Mouse (Mus musculus): Measurements from ENCODE around the gene Hoxb5. TPM values are rescaled to one million over a fixed set of nuclear protein-coding genes. Genes with fewer than 3 reads are reported as not detected.
A peak's percentile ranks its signal among the peaks of the same experiment; 100 is the strongest.

Hoxb5 gene
- polyA plus RNA-seq, 1 experiment: not detected

DNA sequence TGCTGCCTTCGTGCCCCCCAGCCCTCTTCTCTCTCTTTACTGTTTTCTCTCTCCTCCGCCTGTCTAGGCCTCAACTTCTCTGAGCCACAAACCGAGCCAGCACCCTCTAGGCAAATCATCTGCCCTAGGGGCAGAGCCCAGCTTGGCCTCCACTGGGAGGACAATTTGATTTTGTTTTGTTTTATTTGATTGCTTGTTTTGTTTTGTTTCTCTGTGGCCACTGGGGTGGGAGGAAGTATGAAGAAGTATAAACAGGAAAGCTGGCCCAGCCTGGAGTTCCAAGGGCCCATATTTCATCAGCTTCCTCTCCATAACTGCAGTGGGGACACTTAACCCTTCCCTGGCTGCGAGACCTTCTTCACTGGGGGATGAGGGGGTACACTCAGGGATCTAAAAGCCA, 6.2 kb downstream of the Hoxb5 start:
- H3K27me3 ChIP-seq (ENCODE audit: control insufficient read depth, insufficient read depth, insufficient read length): peaks cover 60% of the 10 kb centered on the region

DNA sequence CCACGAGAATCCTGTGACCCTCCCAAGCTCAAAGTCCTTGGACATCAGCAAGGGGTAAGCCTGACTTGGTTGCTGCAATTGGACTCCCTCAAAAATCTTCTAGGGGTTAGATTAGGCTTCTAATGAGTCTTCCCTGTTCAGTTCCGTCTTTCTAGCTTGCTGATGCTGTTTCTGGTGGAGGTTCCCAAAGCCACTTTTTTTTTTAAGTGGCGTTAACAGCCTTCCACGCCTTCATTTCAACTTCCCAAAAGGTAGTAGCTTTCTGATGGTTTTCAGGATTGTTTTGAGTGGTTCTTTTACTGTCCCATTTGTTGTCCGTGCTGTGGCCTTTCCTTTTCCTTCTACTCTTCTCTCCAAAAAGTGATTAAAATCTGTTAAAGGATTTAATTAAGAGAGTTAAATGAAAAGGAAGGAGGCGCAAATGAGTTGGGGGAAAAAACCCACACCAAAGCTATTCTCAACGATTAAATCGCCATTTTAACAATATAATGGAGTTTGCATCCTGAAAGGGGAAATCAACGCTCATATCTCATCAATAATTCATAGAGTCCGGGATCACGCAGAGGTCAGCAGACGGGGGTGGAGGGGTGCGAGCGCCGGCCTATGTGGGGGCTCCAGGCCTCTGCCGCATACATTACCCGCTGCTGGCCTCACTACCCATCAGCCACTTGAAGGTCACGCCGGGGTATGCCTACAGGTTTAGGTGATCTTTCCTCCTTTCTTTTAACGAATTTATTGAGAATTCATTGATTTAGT, 7.2 kb downstream of the Hoxb5 start:
- no peak for TF ChIP-seq REST (IDR thresholded peaks at IDR 0.05; ENCODE audit: insufficient read depth, insufficient read length)
- no peak for TF ChIP-seq SRF (IDR thresholded peaks at IDR 0.05; ENCODE audit: control insufficient read depth, insufficient read length, low read depth)
- no peak for TF ChIP-seq POLR2AphosphoS2 (IDR thresholded peaks at IDR 0.05; ENCODE audit: insufficient read length, low read depth)
- TF ChIP-seq E2F4 (IDR thresholded peaks at IDR 0.05; ENCODE audit: insufficient read depth): no peak
- no peak for TF ChIP-seq CEBPB (IDR thresholded peaks at IDR 0.05; ENCODE audit: insufficient read depth, poor library complexity, severe bottlenecking)
- TF ChIP-seq MYOG (IDR thresholded peaks at IDR 0.05; ENCODE audit: control insufficient read depth in 1 of 3, insufficient read depth in 1 of 3, insufficient read length in 2 of 3, low read depth in 2 of 3): no peak
- TF ChIP-seq USF1 (IDR thresholded peaks at IDR 0.05; ENCODE audit: low read depth): no peak
- no peak for TF ChIP-seq POLR2A (IDR thresholded peaks at IDR 0.05; ENCODE audit: insufficient read length, low read depth)
- TF ChIP-seq MAX (IDR thresholded peaks at IDR 0.05; ENCODE audit: low read depth): no peak
- TF ChIP-seq MYOD1 (IDR thresholded peaks at IDR 0.05; ENCODE audit: control insufficient read depth in 1 of 3, insufficient read length in 2 of 3, low read depth in 2 of 3): no peak
- TF ChIP-seq TCF12 (IDR thresholded peaks at IDR 0.05; ENCODE audit: insufficient read depth, poor library complexity, severe bottlenecking): no peak
- no peak for TF ChIP-seq TCF3 (IDR thresholded peaks at IDR 0.05; ENCODE audit: insufficient read length, low read depth)
- peak overlapping the region; percentile 87 for H3K4me2 ChIP-seq (ENCODE audit: low read depth)
- no peaks in the 10 kb centered on the region for H3K36me3 ChIP-seq (ENCODE audit: control insufficient read depth, insufficient read depth)
- H3ac ChIP-seq (ENCODE audit: control insufficient read depth, insufficient read length): no peak overlapping the region
- no peaks in the 10 kb centered on the region for H3K79me2 ChIP-seq (ENCODE audit: control insufficient read depth, insufficient read depth)
- H3K27me3 ChIP-seq (ENCODE audit: control insufficient read depth, insufficient read depth, insufficient read length): peaks cover 59% of the 10 kb centered on the region
- H3K4me3 ChIP-seq: no peak overlapping the region

More for the DNA sequence above, 6.2 kb downstream of the Hoxb5 start:
- no peak overlapping the region for H3K4me2 ChIP-seq (ENCODE audit: low read depth)
- H3ac ChIP-seq (ENCODE audit: control insufficient read depth, insufficient read length): no peak overlapping the region
- H3K79me2 ChIP-seq (ENCODE audit: control insufficient read depth, insufficient read depth): no peaks in the 10 kb centered on the region
- H3K36me3 ChIP-seq (ENCODE audit: control insufficient read depth, insufficient read depth): no peaks in the 10 kb centered on the region
- no peak overlapping the region for H3K4me3 ChIP-seq
- TF ChIP-seq CEBPB (IDR thresholded peaks at IDR 0.05; ENCODE audit: insufficient read depth, poor library complexity, severe bottlenecking): no peak
- TF ChIP-seq POLR2A (IDR thresholded peaks at IDR 0.05; ENCODE audit: insufficient read length, low read depth): no peak
- no peak for TF ChIP-seq E2F4 (IDR thresholded peaks at IDR 0.05; ENCODE audit: insufficient read depth)
- no peak for TF ChIP-seq MYOG (IDR thresholded peaks at IDR 0.05; ENCODE audit: control insufficient read depth in 1 of 3, insufficient read depth in 1 of 3, insufficient read length in 2 of 3, low read depth in 2 of 3)
- TF ChIP-seq USF1 (IDR thresholded peaks at IDR 0.05; ENCODE audit: low read depth): no peak
- no peak for TF ChIP-seq SRF (IDR thresholded peaks at IDR 0.05; ENCODE audit: control insufficient read depth, insufficient read length, low read depth)
- TF ChIP-seq TCF12 (IDR thresholded peaks at IDR 0.05; ENCODE audit: insufficient read depth, poor library complexity, severe bottlenecking): no peak

- H3K4me3 ChIP-seq: peak overlapping the region; percentile 4
- no peak overlapping the region for H3ac ChIP-seq (ENCODE audit: control insufficient read depth, insufficient read length)
- no peaks in the 10 kb centered on the region for H3K79me2 ChIP-seq (ENCODE audit: control insufficient read depth, insufficient read depth)
- H3K36me3 ChIP-seq (ENCODE audit: control insufficient read depth, insufficient read depth): no peaks in the 10 kb centered on the region
- peaks cover 61% of the 10 kb centered on the region for H3K27me3 ChIP-seq (ENCODE audit: control insufficient read depth, insufficient read depth, insufficient read length)
- peak overlapping the region; percentile 87 for H3K4me2 ChIP-seq (ENCODE audit: low read depth)
- no peak for TF ChIP-seq POLR2A (IDR thresholded peaks at IDR 0.05; ENCODE audit: insufficient read length, low read depth)
- no peak for TF ChIP-seq TCF3 (IDR thresholded peaks at IDR 0.05; ENCODE audit: insufficient read length, low read depth)
- no peak for TF ChIP-seq USF1 (IDR thresholded peaks at IDR 0.05; ENCODE audit: low read depth)
- TF ChIP-seq MYOD1 (IDR thresholded peaks at IDR 0.05; ENCODE audit: control insufficient read depth in 1 of 3, insufficient read length in 2 of 3, low read depth in 2 of 3): no peak
- TF ChIP-seq TCF12 (IDR thresholded peaks at IDR 0.05; ENCODE audit: insufficient read depth, poor library complexity, severe bottlenecking): no peak
- no peak for TF ChIP-seq CEBPB (IDR thresholded peaks at IDR 0.05; ENCODE audit: insufficient read depth, poor library complexity, severe bottlenecking)
- TF ChIP-seq MYOG (IDR thresholded peaks at IDR 0.05; ENCODE audit: control insufficient read depth in 1 of 3, insufficient read depth in 1 of 3, insufficient read length in 2 of 3, low read depth in 2 of 3): no peak
- no peak for TF ChIP-seq E2F4 (IDR thresholded peaks at IDR 0.05; ENCODE audit: insufficient read depth)
- no peak for TF ChIP-seq SRF (IDR thresholded peaks at IDR 0.05; ENCODE audit: control insufficient read depth, insufficient read length, low read depth)
- no peak for TF ChIP-seq POLR2AphosphoS2 (IDR thresholded peaks at IDR 0.05; ENCODE audit: insufficient read length, low read depth)
- TF ChIP-seq MAX (IDR thresholded peaks at IDR 0.05; ENCODE audit: low read depth): no peak
- no peak for TF ChIP-seq REST (IDR thresholded peaks at IDR 0.05; ENCODE audit: insufficient read depth, insufficient read length)
These were observed 8.0 kb downstream of the Hoxb5 start for GRCm38 (mm10) chr11:96311097-96311496.

GRCm38 (mm10) chr11:96311520-96312417, 8.6 kb downstream of the Hoxb5 start:
- Histone ChIP-seq H3K4me3 (peak overlapping the region; percentile 4), H3K27me3 (ENCODE audit: control insufficient read depth, insufficient read depth, insufficient read length) (peaks cover 58% of the 10 kb centered on the region)

More at GRCm38 (mm10) chr11:96311520-96312417, 8.6 kb downstream of the Hoxb5 start:
- H3K79me2 ChIP-seq (ENCODE audit: control insufficient read depth, insufficient read depth): no peaks in the 10 kb centered on the region
- TF ChIP-seq USF1 (IDR thresholded peaks at IDR 0.05; ENCODE audit: low read depth) (no peak), E2F4 (IDR thresholded peaks at IDR 0.05; ENCODE audit: insufficient read depth) (no peak), MYOD1 (IDR thresholded peaks at IDR 0.05; ENCODE audit: control insufficient read depth in 1 of 3, insufficient read length in 2 of 3, low read depth in 2 of 3) (no peak), CEBPB (IDR thresholded peaks at IDR 0.05; ENCODE audit: insufficient read depth, poor library complexity, severe bottlenecking) (no peak), SRF (IDR thresholded peaks at IDR 0.05; ENCODE audit: control insufficient read depth, insufficient read length, low read depth) (no peak), TCF12 (IDR thresholded peaks at IDR 0.05; ENCODE audit: insufficient read depth, poor library complexity, severe bottlenecking) (no peak), REST (IDR thresholded peaks at IDR 0.05; ENCODE audit: insufficient read depth, insufficient read length) (no peak), POLR2A (IDR thresholded peaks at IDR 0.05; ENCODE audit: insufficient read length, low read depth) (no peak), POLR2AphosphoS2 (IDR thresholded peaks at IDR 0.05; ENCODE audit: insufficient read length, low read depth) (no peak), MAX (IDR thresholded peaks at IDR 0.05; ENCODE audit: low read depth) (no peak), TCF3 (IDR thresholded peaks at IDR 0.05; ENCODE audit: insufficient read length, low read depth) (no peak), MYOG (IDR thresholded peaks at IDR 0.05; ENCODE audit: control insufficient read depth in 1 of 3, insufficient read depth in 1 of 3, insufficient read length in 2 of 3, low read depth in 2 of 3) (no peak)
- no peaks in the 10 kb centered on the region for H3K36me3 ChIP-seq (ENCODE audit: control insufficient read depth, insufficient read depth)
- no peak overlapping the region for H3ac ChIP-seq (ENCODE audit: control insufficient read depth, insufficient read length)
- peak overlapping the region; percentile 87 for H3K4me2 ChIP-seq (ENCODE audit: low read depth)

Measured in myocyte (in vitro differentiated cells).